Mouse (Mus musculus) hindbrain, embryonic 15.5 days (tissue): ENCODE data around the gene Dcun1d1. TPM values are rescaled to one million over a fixed set of nuclear protein-coding genes. Genes with fewer than 3 reads are reported as not detected.

Source experiments
- ATAC-seq: fragments of 200-750 bp; cut with Nextera tagmentation; 2 replicates; pipeline ENCODE4 v1.8.0; 2017; ENCODE audit warnings: low read depth, moderate number of reproducible peaks, moderate TSS enrichment; ENCODE audit not compliant: low FRiP score
- H3K27ac ChIP-seq: fragments of 300-500 bp; sonication (generic); replicated peaks from 2 replicates; pipeline ENCODE4 v1.5.1; 2015; ENCODE audit warnings: mild to moderate bottlenecking, inconsistent platforms
- H3K27me3 ChIP-seq: fragments of 300-500 bp; sonication (generic); 2 replicates; pipeline ENCODE4 v1.6.1; 2015; ENCODE audit warnings: control low read depth, inconsistent platforms
- H3K36me3 ChIP-seq: fragments of 300-500 bp; sonication (generic); 2 replicates; pipeline ENCODE4 v1.6.1; 2015; ENCODE audit warnings: control low read depth, inconsistent platforms
- H3K4me1 ChIP-seq: fragments of 300-500 bp; sonication (generic); replicated peaks from 2 replicates; pipeline ENCODE4 v1.6.1; 2015; ENCODE audit warnings: control low read depth, inconsistent platforms
- H3K4me2 ChIP-seq: fragments of 300-500 bp; sonication (generic); 2 replicates; pipeline ENCODE4 v1.6.1; 2015; ENCODE audit warnings: moderate library complexity, mild to moderate bottlenecking, inconsistent platforms
- H3K4me3 ChIP-seq: fragments of 300-500 bp; sonication (generic); 2 replicates; pipeline ENCODE4 v1.5.1; 2015; ENCODE audit warnings: mild to moderate bottlenecking, inconsistent platforms
- H3K9ac ChIP-seq: fragments of 300-500 bp; sonication (generic); 2 replicates; pipeline ENCODE4 v1.6.1; 2015; ENCODE audit warnings: inconsistent platforms
- H3K9me3 ChIP-seq: fragments of 300-500 bp; sonication (generic); 2 replicates; pipeline ENCODE4 v1.6.1; 2016; ENCODE audit warnings: control low read depth, inconsistent platforms
- WGBS: fragments of 180-500 bp; shearing (Covaris S2); methylation state at CpG from one replicate; pipeline ENCODE4 v1.1.7; 2015; 5-methylcytosine and 5-hydroxymethylcytosine counted together
- polyA plus RNA-seq: library from polyadenylated mRNA; unstranded; fragments of >200 nt; fragmentation: Nextera tagmentation; extraction: Ambion mirVana; gene quantifications from 2 replicates; pipeline ENCODE4 v1.2.1, GENCODE M21; 2015

Gene Dcun1d1
- polyA plus RNA-seq, 1 experiment from 2014 or later = 97.4 TPM

- Histone ChIP-seq H3K9me3 (no peaks in the 10 kb centered on the region), H3K4me3 (no peak overlapping the region), H3K27ac (no peak overlapping the region), H3K9ac (no peak overlapping the region), H3K27me3 (no peaks in the 10 kb centered on the region), H3K4me1 (no peaks in the 10 kb centered on the region), H3K4me2 (no peak overlapping the region), H3K36me3 (no peaks in the 10 kb centered on the region)
- no peak for ATAC-seq
These were observed 54.0 kb downstream of the Dcun1d1 start for GRCm38 (mm10) chr3:35883267-35883666.

DNA sequence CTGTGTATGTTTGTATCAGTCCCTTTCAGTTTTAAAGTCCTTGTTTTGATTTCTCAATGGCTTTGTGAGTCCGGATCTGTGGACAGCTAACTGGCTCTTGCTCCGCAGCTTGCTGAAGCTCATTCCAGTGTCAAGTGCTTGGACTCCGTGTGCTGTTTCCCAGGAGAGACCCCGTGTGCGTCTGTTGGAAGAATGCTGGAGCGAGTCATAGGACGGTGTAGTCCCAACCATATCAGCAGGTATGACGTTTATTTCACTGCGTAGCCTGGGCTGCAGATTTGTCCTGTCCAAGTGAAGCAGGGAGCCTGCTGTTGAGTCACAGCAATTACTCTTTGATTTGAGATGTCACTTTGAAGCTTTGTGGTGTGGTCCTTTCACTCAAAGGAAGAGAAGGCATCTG is 87.9 kb downstream of the Dcun1d1 start:
- no peak overlapping the region for H3K4me2 ChIP-seq
- H3K27ac ChIP-seq = no peak overlapping the region
- no peaks in the 10 kb centered on the region for H3K27me3 ChIP-seq
- H3K4me1 ChIP-seq = no peaks in the 10 kb centered on the region
- no peak overlapping the region for H3K4me3 ChIP-seq
- no peaks in the 10 kb centered on the region for H3K9me3 ChIP-seq
- no peak for ATAC-seq
- 93% methylated on average over 9 of the region's 9 CpGs for WGBS
- peaks cover 20% of the 10 kb centered on the region for H3K36me3 ChIP-seq
- no peak overlapping the region for H3K9ac ChIP-seq

Other genes with a start within 250 kb of the Dcun1d1 start
- gene Atp11b, start 183.3 kb downstream of the Dcun1d1 start, polyA plus RNA-seq = 35.3 and 40.4 TPM in 2 replicates
- 28.5 and 29.0 TPM in 2 replicates for gene Mccc1, start 63.2 kb upstream of the Dcun1d1 start, polyA plus RNA-seq
- 0.03 TPM in 1 of 2 replicates, not detected in the other for gene Ccdc144b, start 116.1 kb upstream of the Dcun1d1 start, polyA plus RNA-seq
- gene Acad9, start 128.5 kb upstream of the Dcun1d1 start, polyA plus RNA-seq = 74.9 and 86.2 TPM in 2 replicates
- 15.3 and 15.5 TPM in 2 replicates for gene D3Ertd254e, start 213.6 kb upstream of the Dcun1d1 start, polyA plus RNA-seq